Mouse (Mus musculus): ENCODE measurements around the gene Nprl2. TPM values are rescaled to one million over a fixed set of nuclear protein-coding genes. Genes with fewer than 3 reads are reported as not detected.
A peak's percentile ranks its signal among the peaks of the same experiment; 100 is the strongest.

Gene Nprl2
- polyA plus RNA-seq, 1 experiment: 66.7 TPM

DNA sequence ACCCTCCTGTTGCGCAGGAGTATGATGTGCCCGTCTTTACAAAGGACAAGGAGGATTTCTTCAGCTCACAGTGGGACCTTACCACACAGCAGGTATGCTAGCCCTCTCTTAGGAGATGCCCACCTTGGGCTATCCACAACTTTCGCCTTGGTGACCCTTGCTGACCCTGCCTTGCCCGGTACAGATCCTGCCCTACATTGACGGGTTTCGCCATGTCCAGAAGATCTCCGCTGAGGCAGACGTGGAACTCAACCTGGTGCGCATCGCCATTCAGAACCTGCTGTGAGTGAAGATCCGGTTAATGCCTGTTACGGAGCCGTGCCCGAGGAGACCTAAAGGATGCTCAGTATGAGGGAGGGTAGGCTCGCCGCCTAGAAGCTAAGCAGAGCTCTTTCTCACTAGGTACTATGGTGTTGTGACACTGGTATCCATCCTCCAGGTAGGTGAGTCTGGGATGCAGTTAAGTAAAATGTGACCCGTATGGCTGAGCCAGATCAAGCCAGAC, 2.2 kb downstream of the Nprl2 start:
- H3K4me3 ChIP-seq (ENCODE audit: insufficient read depth, low read length): no peak overlapping the region
- TF ChIP-seq POLR2A (IDR thresholded peaks at IDR 0.05; ENCODE audit: extremely low read depth, insufficient read depth, low read length): no peak
- TF ChIP-seq CTCF (IDR thresholded peaks at IDR 0.05; ENCODE audit: extremely low read depth, insufficient read depth, low read length): no peak
- H3K4me1 ChIP-seq (ENCODE audit: control insufficient read depth, insufficient read depth, low read length): no peaks in the 10 kb centered on the region
- no peak overlapping the region for H3K27ac ChIP-seq (ENCODE audit: insufficient read depth, low read length)

- no peak overlapping the region for H3K4me3 ChIP-seq (ENCODE audit: insufficient read depth, low read length)
- TF ChIP-seq POLR2A (IDR thresholded peaks at IDR 0.05; ENCODE audit: extremely low read depth, insufficient read depth, low read length) (no peak), CTCF (IDR thresholded peaks at IDR 0.05; ENCODE audit: extremely low read depth, insufficient read depth, low read length) (no peak)
- H3K27ac ChIP-seq (ENCODE audit: insufficient read depth, low read length): no peak overlapping the region
- no peaks in the 10 kb centered on the region for H3K4me1 ChIP-seq (ENCODE audit: control insufficient read depth, insufficient read depth, low read length)
These were observed 2.7 kb downstream of the Nprl2 start for GRCm38 (mm10) chr9:107544729-107545128.

DNA sequence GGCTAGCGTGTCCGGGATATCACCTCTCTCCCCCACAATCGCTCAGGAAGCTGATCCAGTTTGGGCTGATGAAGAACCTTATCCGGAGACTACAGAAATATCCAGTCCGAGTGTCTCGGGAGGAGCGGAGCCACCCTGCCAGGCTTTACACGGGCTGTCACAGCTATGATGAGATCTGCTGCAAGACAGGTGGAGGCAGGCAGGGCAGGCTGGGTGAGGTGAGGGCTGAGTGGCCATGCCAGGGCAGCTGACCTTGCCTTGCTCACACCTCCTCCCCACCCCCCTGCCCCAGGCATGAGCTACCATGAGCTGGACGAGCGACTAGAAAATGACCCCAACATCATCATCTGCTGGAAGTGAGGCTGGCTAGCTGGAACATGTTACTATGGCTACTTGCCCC, 3.2 kb downstream of the Nprl2 start:
- H3K4me1 ChIP-seq (ENCODE audit: control insufficient read depth, insufficient read depth, low read length): no peaks in the 10 kb centered on the region
- H3K27ac ChIP-seq (ENCODE audit: insufficient read depth, low read length): no peak overlapping the region
- TF ChIP-seq POLR2A (IDR thresholded peaks at IDR 0.05; ENCODE audit: extremely low read depth, insufficient read depth, low read length): no peak
- TF ChIP-seq CTCF (IDR thresholded peaks at IDR 0.05; ENCODE audit: extremely low read depth, insufficient read depth, low read length): no peak
- H3K4me3 ChIP-seq (ENCODE audit: insufficient read depth, low read length): no peak overlapping the region

DNA sequence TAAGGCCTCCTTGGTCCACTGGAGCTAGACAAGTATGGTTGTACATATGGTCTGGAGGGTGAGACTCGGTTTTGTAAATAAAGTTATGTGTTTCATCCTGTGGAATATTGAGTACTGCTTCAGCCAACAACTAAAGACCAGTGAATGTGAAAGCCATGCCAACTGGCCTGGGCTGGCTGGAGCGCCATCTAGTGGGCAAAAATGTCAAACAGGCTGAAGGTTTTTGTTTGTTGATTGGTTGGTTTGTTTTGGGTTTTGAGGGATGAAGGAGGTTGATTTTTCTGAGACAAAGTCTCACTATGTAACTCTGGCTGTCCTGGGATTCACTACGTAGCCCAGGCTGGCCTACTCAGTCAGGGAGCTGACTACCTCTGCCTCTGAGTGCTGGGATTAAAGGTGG, 3.6 kb downstream of the Nprl2 start:
- Histone ChIP-seq H3K4me3 (ENCODE audit: insufficient read depth, low read length) (no peak overlapping the region), H3K27ac (ENCODE audit: insufficient read depth, low read length) (no peak overlapping the region), H3K4me1 (ENCODE audit: control insufficient read depth, insufficient read depth, low read length) (no peaks in the 10 kb centered on the region)
- no peak for TF ChIP-seq POLR2A (IDR thresholded peaks at IDR 0.05; ENCODE audit: extremely low read depth, insufficient read depth, low read length)
- TF ChIP-seq CTCF (IDR thresholded peaks at IDR 0.05; ENCODE audit: extremely low read depth, insufficient read depth, low read length): peak; percentile 79

GRCm38 (mm10) chr9:107547026-107547425, 5.0 kb downstream of the Nprl2 start, which contains the start of gene Zmynd10:
TSS of gene Zmynd10 (plus strand) at chr9:107547298.
- H3K4me3 ChIP-seq (ENCODE audit: insufficient read depth, low read length): peak within 1 kb of the TSS; percentile 7
- 0 out of 2 replicates have a peak, but pooled peaks cover 1% of the 10 kb centered on the region for H3K4me1 ChIP-seq (ENCODE audit: control insufficient read depth, insufficient read depth, low read length)
- no peak within 1 kb of the TSS for H3K27ac ChIP-seq (ENCODE audit: insufficient read depth, low read length)
- TF ChIP-seq POLR2A (IDR thresholded peaks at IDR 0.05; ENCODE audit: extremely low read depth, insufficient read depth, low read length) (peak; percentile 40; the same call in 1 of the 2 replicates), CTCF (IDR thresholded peaks at IDR 0.05; ENCODE audit: extremely low read depth, insufficient read depth, low read length) (no peak)

DNA sequence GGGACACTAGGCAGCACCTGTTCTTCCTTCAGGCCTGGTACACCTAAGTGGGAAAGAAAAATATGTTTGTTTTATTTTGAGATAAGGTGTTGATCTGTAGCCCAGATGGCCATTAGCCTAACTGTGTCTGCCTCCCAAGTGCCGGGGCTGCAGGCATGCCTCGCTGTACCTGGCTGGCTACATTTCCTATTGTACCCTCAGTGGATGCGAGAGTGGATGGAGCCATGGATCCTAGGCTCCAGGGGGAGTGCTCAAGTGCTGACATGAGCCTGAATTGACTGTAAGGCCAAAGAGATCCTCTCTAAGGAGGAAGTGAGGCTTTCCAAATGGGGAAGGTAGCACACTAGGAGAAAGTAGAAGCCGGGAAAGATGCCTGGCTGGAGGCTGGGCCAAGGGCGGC, 5.9 kb downstream of the Nprl2 start:
- TF ChIP-seq POLR2A (IDR thresholded peaks at IDR 0.05; ENCODE audit: extremely low read depth, insufficient read depth, low read length): no peak
- TF ChIP-seq CTCF (IDR thresholded peaks at IDR 0.05; ENCODE audit: extremely low read depth, insufficient read depth, low read length): no peak
- Histone ChIP-seq H3K27ac (ENCODE audit: insufficient read depth, low read length) (no peak overlapping the region), H3K4me1 (ENCODE audit: control insufficient read depth, insufficient read depth, low read length) (0 out of 2 replicates have a peak, but pooled peaks cover 1% of the 10 kb centered on the region), H3K4me3 (ENCODE audit: insufficient read depth, low read length) (no peak overlapping the region)

DNA sequence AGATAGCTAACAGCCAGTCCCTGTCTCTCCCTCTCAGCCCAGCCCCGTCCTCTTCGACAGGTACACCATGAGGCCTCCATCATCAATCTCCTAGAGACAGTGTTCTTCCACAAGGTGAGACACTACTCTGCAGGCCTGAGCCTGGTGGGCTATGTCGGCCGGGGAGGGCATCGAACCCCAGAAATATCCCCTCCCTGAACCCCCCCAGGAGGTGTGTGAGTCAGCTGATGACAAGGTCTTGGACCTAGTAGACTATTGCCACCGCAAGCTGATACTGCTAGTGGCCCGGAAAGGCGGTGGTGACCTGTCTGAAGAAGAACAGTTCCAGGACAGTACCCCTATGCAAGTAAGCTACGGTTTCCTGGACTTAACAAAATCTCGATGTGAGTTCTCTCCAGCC, 6.8 kb downstream of the Nprl2 start:
- Histone ChIP-seq H3K4me3 (ENCODE audit: insufficient read depth, low read length) (no peak overlapping the region), H3K27ac (ENCODE audit: insufficient read depth, low read length) (no peak overlapping the region), H3K4me1 (ENCODE audit: control insufficient read depth, insufficient read depth, low read length) (peaks cover 1% of the 10 kb centered on the region; the same call in 1 of the 2 replicates)
- TF ChIP-seq POLR2A (IDR thresholded peaks at IDR 0.05; ENCODE audit: extremely low read depth, insufficient read depth, low read length) (no peak), CTCF (IDR thresholded peaks at IDR 0.05; ENCODE audit: extremely low read depth, insufficient read depth, low read length) (no peak)

DNA sequence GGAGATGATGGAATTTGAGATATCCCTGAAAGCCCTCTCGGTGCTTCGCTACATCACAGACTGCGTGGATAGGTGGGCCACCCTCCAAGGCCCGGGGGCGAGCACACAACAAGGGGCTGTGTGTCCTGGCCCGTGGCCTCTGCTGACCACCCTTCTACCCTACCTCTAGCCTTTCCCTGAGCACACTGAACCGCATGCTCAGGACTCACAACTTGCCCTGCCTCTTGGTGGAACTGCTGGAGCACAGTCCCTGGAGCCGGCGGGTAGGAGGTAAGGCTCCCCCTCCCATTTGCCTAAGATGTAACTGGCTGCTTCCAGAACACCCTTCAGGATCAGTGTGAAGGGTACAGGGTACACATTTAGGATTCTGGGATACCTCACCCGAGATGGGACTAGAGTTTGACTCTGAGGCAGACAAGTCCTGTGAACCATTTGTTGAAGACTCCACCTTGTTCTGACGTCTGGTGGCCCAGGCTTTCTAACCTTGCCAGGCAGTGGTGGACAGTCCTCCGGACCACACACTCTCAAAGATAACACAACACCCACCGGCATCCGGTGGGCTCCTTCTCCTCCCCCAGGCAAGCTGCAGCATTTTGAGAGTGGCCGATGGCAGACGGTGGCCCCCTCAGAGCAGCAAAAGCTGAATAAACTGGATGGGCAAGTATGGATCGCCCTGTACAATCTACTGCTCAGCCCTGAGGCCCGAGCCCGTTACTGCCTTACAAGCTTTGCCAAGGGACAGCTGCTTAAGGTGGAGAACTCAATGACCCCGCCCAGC, 7.5 kb downstream of the Nprl2 start:
- Histone ChIP-seq H3K27ac (ENCODE audit: insufficient read depth, low read length) (no peak overlapping the region), H3K4me1 (ENCODE audit: control insufficient read depth, insufficient read depth, low read length) (peaks cover 1% of the 10 kb centered on the region; the same call in 1 of the 2 replicates), H3K4me3 (ENCODE audit: insufficient read depth, low read length) (no peak overlapping the region)
- no peak for TF ChIP-seq POLR2A (IDR thresholded peaks at IDR 0.05; ENCODE audit: extremely low read depth, insufficient read depth, low read length)
- no peak for TF ChIP-seq CTCF (IDR thresholded peaks at IDR 0.05; ENCODE audit: extremely low read depth, insufficient read depth, low read length)

DNA sequence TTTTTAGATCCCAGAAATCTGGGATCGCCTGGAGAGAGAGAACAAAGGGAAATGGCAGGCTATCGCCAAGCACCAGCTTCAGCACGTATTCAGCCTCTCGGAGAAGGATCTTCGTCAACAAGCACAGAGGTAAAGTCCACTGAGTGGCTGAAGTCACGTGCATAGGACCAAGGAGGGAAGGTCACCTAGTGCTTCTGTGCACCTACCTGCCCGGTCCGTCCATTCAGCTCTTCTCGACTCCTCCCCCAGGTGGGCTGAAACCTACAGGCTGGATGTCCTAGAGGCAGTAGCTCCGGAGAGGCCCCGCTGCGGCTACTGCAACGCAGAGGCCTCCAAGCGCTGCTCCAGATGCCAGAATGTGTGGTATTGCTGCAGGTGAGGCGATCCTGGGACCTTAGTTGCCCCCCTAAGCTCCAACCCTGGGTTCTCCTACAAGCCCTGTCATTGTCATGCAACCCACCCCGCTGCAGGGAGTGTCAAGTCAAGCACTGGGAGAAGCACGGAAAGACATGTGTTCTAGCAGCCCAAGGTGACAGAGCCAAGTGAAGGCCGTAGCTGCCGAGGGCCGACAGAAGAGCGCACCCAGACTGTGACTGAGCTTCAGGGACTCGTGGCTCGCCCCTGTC, 8.6 kb downstream of the Nprl2 start:
- no peak overlapping the region for H3K27ac ChIP-seq (ENCODE audit: insufficient read depth, low read length)
- peaks cover 1% of the 10 kb centered on the region; the same call in 1 of the 2 replicates for H3K4me1 ChIP-seq (ENCODE audit: control insufficient read depth, insufficient read depth, low read length)
- TF ChIP-seq CTCF (IDR thresholded peaks at IDR 0.05; ENCODE audit: extremely low read depth, insufficient read depth, low read length) (no peak), POLR2A (IDR thresholded peaks at IDR 0.05; ENCODE audit: extremely low read depth, insufficient read depth, low read length) (no peak)
- no peak overlapping the region for H3K4me3 ChIP-seq (ENCODE audit: insufficient read depth, low read length)
